Mouse (Mus musculus) embryonic facial prominence, embryonic 14.5 days (tissue): Measurements from ENCODE around the gene Pacs1. TPM values are rescaled to one million over a fixed set of nuclear protein-coding genes. Genes with fewer than 3 reads are reported as not detected.
"Not testable (repeated sequence)": the region's sequence is repeated elsewhere in the genome, so short reads cannot be mapped to it uniquely, and the experiment has no call there.

ENCODE experiments used
- ATAC-seq: fragments of 200-750 bp; cut with Nextera tagmentation; 2 replicates; pipeline ENCODE4 v1.8.0; 2017; ENCODE audit warnings: low read depth, moderate number of reproducible peaks, moderate TSS enrichment
- DNase-seq: peaks from one replicate; pipeline ENCODE4 v3.0.0-alpha.2; 2015; ENCODE audit warnings: low spot score
- H3K27ac ChIP-seq: fragments of 300-500 bp; sonication (generic); replicated peaks from 2 replicates; pipeline ENCODE4 v1.5.1; 2014; ENCODE audit warnings: low read depth, mild to moderate bottlenecking, low read length, moderate library complexity
- H3K27me3 ChIP-seq: fragments of 300-500 bp; sonication (generic); replicated peaks from 2 replicates; pipeline ENCODE4 v1.6.1; 2014; ENCODE audit warnings: low read length; ENCODE audit not compliant: control insufficient read depth, insufficient read depth
- H3K36me3 ChIP-seq: fragments of 300-500 bp; sonication (generic); 2 replicates; pipeline ENCODE4 v1.6.1; 2014; ENCODE audit warnings: low read length, mixed read lengths; ENCODE audit not compliant: control insufficient read depth, insufficient read depth
- H3K4me1 ChIP-seq: fragments of 300-500 bp; sonication (generic); 2 replicates; pipeline ENCODE4 v1.6.1; 2014; ENCODE audit warnings: antibody characterized with exemption, low read length; ENCODE audit not compliant: control insufficient read depth, insufficient read depth
- H3K4me2 ChIP-seq: fragments of 300-500 bp; sonication (generic); 2 replicates; pipeline ENCODE4 v1.6.1; 2014; ENCODE audit warnings: low read depth, mild to moderate bottlenecking, low read length, moderate library complexity, mixed read lengths
- H3K4me3 ChIP-seq: fragments of 300-500 bp; sonication (generic); 2 replicates; pipeline ENCODE4 v1.5.1; 2014; ENCODE audit warnings: low read depth, mild to moderate bottlenecking, low read length
- H3K9ac ChIP-seq: fragments of 300-500 bp; sonication (generic); 2 replicates; pipeline ENCODE4 v1.6.1; 2014; ENCODE audit warnings: low read depth, mild to moderate bottlenecking, low read length, moderate library complexity, mixed read lengths
- H3K9me3 ChIP-seq: fragments of 300-500 bp; sonication (generic); 2 replicates; pipeline ENCODE4 v1.6.1; 2016; ENCODE audit warnings: low read length; ENCODE audit not compliant: control insufficient read depth
- WGBS: fragments of 180-500 bp; shearing (Covaris S2); extraction: QIAGEN DNeasy Blood & Tissue Kit; methylation state at CpG from one replicate; pipeline ENCODE4 v1.1.7; 2014; 5-methylcytosine and 5-hydroxymethylcytosine counted together
- polyA plus RNA-seq: library from polyadenylated mRNA; unstranded; fragments of >200 nt; fragmentation: Nextera tagmentation; extraction: Ambion mirVana; gene quantifications from 2 replicates; pipeline ENCODE4 v1.2.1, GENCODE M21; 2014

The Pacs1 gene
- polyA plus RNA-seq, 1 experiment from 2014 or later = 28.1 TPM

DNA sequence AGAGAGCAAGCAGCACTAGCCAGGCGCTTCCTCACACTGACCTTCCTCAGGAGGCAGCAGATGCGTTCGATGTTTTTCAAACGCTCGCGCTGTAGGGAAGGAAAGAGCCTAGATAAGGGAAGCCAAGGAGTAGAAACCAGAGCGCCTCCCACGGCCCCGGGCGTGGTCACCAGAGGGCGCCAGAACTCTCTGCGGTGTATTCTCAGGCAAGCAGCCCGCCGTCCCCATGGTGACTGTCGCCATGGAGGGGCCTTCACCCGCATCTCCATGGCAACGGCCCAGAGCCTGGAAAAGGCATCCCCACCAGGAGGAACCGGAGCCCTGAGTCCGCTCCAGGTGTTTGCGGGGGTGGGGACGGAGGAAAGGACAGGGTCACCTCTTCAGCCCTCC lies 178.7 kb downstream of the Pacs1 start:
- H3K4me2 ChIP-seq = peak overlapping the region; percentile 25; the same call in 1 of the 2 replicates
- peaks cover 46% of the 10 kb centered on the region for H3K36me3 ChIP-seq
- peak; percentile 95 for DNase-seq
- no peak overlapping the region; the same call in 1 of the 2 replicates for H3K27ac ChIP-seq
- H3K4me3 ChIP-seq = no peak overlapping the region
- H3K9ac ChIP-seq = peak overlapping the region; percentile 32; the same call in 1 of the 2 replicates
- peak; percentile 74 for ATAC-seq
- 0% methylated on average over 21 of the region's 21 CpGs for WGBS
- no peaks in the 10 kb centered on the region for H3K27me3 ChIP-seq
- H3K4me1 ChIP-seq = peaks cover 31% of the 10 kb centered on the region
- H3K9me3 ChIP-seq = no peaks in the 10 kb centered on the region

DNA sequence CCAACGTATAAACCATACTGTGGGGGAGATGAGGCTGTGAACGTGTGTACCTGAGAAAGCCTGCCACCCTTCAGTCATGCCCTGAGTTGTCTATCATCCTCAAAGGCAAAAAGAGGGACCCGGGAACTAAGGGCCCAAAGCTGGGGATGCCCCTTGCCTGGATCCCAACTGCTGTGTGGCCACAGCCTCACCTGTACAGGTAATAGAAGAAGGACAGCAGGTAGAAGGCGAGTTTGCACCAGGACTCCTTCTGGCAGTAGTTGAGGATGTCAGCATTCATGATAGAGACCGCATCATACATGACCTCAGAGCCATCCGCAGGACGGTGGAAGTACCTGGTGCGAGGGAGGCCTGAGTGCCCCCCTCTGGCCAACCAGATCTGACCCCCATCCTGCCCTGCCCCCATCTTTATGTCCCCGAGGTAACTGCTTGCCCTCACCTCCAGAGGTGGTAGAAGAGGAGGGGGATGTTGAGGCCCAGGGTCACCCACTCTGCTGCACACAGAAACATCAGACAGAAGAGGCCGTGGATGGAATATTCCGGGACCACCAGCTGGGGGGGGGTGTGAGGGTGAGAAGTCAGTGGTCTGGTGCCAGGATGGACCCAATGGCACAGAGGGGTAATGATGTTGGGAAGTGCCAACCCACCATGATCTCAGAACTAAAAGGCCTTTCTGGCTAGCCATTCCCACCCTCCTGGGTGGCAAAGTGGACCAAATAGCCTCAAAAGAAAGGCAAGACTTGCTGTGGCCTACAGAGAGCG lies 179.3 kb downstream of the Pacs1 start:
- WGBS = 71% methylated on average over 12 of the region's 12 CpGs
- Histone ChIP-seq H3K9ac (peak overlapping the region; percentile 32; the same call in 1 of the 2 replicates), H3K9me3 (no peaks in the 10 kb centered on the region), H3K27me3 (no peaks in the 10 kb centered on the region), H3K4me1 (peaks cover 29% of the 10 kb centered on the region), H3K4me2 (peak overlapping the region; percentile 25; the same call in 1 of the 2 replicates), H3K36me3 (peaks cover 46% of the 10 kb centered on the region), H3K4me3 (no peak overlapping the region), H3K27ac (no peak overlapping the region)
- DNase-seq = no peak
- ATAC-seq = no peak

DNA sequence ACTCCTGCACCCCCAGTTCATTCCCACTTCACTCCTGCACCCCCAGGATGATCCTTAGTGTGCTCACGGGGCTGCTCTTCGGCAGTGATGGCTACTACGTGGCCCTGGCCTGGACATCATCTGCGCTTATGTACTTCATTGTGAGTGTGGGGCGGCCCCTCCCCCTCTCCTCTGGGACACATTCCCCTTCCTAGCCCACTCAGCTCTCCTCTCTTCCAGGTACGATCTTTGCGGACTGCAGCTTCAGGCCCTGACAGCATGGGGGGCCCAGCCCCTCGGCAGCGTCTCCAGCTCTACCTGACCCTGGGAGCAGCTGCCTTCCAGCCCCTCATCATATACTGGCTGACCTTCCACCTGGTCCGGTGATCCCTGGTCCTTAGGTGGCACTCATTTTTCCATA lies 180.8 kb downstream of the Pacs1 start:
- Histone ChIP-seq H3K9me3 (no peaks in the 10 kb centered on the region), H3K4me3 (no peak overlapping the region), H3K4me1 (peaks cover 30% of the 10 kb centered on the region), H3K9ac (no peak overlapping the region), H3K27me3 (no peaks in the 10 kb centered on the region; the same call in 1 of the 2 replicates), H3K27ac (no peak overlapping the region), H3K36me3 (peaks cover 46% of the 10 kb centered on the region), H3K4me2 (no peak overlapping the region)
- no peak for ATAC-seq
- 85% methylated on average over 10 of the region's 10 CpGs for WGBS
- DNase-seq = no peak

DNA sequence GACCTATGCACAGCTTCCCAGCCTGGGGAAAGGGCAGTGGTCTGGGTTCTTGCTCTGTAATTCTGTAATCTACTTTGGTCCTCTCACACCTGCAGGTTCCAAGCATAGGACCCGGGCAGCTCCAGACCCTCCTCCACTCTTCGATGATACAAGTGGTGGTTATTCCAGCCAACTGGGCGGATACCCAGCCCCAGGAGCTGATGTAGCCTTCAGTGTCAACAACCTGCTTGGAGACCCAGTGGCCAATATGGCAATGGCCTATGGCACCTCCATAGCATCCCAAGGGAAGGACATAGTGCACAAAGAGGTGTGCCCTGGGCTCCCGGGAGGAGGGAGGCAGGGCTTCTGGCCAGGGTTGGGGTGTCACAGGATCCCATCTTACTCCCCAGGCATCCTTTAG lies 183.6 kb downstream of the Pacs1 start:
- H3K36me3 ChIP-seq = peaks cover 46% of the 10 kb centered on the region
- peak overlapping the region; percentile 85 for H3K4me2 ChIP-seq
- DNase-seq (no peak), ATAC-seq (no peak)
- H3K9ac ChIP-seq = peak overlapping the region; percentile 78
- no peaks in the 10 kb centered on the region for H3K9me3 ChIP-seq
- H3K27ac ChIP-seq = no peak overlapping the region
- peaks cover 10% of the 10 kb centered on the region for H3K4me1 ChIP-seq
- 97% methylated on average over 4 of the region's 4 CpGs for WGBS
- H3K27me3 ChIP-seq = peaks cover 22% of the 10 kb centered on the region
- H3K4me3 ChIP-seq = peak overlapping the region; percentile 77

DNA sequence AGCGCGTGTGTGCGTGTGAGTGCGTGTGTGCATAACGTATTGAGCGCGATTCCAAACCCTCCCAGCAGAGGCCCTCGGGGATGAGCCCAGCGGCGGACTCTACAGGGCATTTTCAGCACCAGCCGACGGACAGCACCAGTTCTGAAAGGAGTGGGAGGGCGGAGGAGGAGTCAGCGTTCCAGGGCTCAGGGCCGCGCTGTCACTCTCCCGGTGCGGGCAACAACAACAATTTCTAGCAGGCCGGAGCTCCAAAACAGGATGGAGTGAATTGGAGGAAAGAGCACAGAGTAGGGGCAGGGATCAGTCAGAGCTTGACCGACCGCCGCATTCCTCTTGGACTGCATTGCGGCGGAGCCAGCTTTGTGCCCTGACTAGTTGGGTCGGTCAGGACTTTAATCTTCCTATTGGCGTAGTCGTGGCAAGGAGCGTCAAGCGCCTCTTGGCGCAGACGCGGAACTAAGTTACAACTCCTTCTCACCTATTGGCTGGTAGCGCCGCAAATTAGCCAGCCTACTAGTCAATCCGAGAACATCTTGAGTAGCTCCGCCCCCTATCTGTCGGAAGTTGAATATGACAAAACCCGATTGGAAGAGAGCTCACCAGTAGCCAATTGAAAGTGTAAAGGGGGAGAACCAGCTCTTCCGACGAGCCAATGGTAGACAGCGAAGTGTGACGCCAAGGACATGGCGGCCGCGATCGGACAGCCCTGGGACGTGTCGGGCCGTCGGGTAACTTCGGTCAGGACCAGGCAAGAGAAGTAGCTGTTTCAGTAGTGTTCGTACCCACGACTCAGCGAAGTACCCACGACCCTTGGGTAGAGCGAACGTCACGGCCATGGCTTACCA lies 184.8 kb downstream of the Pacs1 start, which contains the start of gene Yif1a:
Yif1a (plus strand) TSS at position 655 of the 845 bp plus-strand sequence.
- H3K4me1 ChIP-seq = peaks cover 10% of the 10 kb centered on the region; the same call in 1 of the 2 replicates
- peak within 1 kb of the TSS; percentile 78 for H3K9ac ChIP-seq
- DNase-seq (peak; percentile 100), ATAC-seq (peak; percentile 94)
- H3K4me2 ChIP-seq = peak within 1 kb of the TSS; percentile 85
- peak within 1 kb of the TSS; percentile 78 for H3K27ac ChIP-seq
- WGBS = 1% methylated on average over 57 of the region's 58 CpGs
- H3K27me3 ChIP-seq = peaks cover 34% of the 10 kb centered on the region
- peaks cover 39% of the 10 kb centered on the region for H3K36me3 ChIP-seq
- H3K9me3 ChIP-seq = no peaks in the 10 kb centered on the region
- peak within 1 kb of the TSS; percentile 77 for H3K4me3 ChIP-seq

DNA sequence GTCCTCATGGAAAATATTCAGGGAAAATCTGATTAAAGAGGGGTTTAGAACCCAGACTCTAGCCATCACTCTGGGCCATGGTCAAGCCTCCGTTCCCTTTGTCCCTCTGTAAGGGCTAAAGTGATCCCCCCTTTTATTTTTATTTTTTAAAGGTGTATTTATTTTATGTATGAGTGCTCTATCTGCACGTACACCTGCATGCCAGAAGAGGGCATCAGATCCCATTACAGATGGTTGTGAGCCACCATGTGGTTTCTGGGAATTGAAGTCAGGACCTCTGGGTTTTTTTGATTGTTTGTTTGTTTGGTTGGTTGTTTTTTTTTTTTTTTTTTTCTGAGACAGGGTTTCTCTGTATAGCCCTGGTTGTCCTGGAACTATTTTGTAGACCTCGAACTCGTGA lies 186.4 kb downstream of the Pacs1 start:
- 52% methylated on average over 4 of the region's 4 CpGs for WGBS
- H3K4me2 ChIP-seq, ATAC-seq, H3K4me1 ChIP-seq, H3K4me3 ChIP-seq, H3K27ac ChIP-seq, H3K9me3 ChIP-seq, H3K9ac ChIP-seq, DNase-seq: not testable (repeated sequence)
- peaks cover 23% of the 10 kb centered on the region for H3K36me3 ChIP-seq
- H3K27me3 ChIP-seq = peaks cover 50% of the 10 kb centered on the region

DNA sequence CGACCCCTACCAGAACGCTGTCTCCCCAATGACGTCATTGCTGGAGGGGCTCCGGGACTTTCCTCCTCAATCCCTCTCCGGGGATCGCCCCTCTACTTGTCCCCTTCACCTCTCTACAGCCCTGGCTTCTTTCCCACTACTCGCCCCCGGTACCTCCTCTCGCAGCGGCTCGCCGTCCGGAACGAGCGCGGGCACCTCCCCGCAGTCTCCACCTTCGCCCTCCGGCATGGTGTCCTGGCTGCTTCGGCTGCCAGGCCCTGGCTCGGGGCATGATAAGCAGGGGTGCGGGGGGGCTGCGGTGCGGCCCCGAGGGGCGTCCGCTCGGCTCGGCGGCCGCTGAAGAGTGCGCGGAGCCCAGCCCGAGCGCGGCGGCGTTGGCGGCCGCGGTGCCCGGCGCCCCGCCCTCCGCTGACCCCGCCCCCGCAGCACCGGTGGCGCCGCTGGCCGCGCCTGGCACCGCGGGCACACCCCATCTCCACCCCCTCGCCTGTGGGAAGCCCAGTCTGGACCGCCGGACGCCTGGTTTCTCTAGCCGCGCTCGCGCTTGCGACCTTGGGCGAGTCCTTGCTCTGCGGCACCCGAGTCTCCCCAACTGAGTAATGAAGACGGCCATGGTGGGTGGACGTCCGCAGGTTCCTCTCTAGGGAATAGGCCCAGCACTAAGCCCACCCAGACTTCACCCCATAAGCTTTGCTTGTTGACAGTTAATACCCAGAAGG lies 187.6 kb downstream of the Pacs1 start, which contains the start of gene Tmem151a:
Tmem151a (minus strand) TSS at position 387 of the 719 bp plus-strand sequence.
- Histone ChIP-seq H3K4me1 (peaks cover 10% of the 10 kb centered on the region; the same call in 1 of the 2 replicates), H3K27me3 (peaks cover 62% of the 10 kb centered on the region), H3K9me3 (no peaks in the 10 kb centered on the region), H3K4me2 (peak within 1 kb of the TSS; percentile 83), H3K9ac (peak within 1 kb of the TSS; percentile 61), H3K4me3 (peak within 1 kb of the TSS; percentile 49), H3K27ac (no peak within 1 kb of the TSS), H3K36me3 (peaks cover 11% of the 10 kb centered on the region)
- ATAC-seq (no peak), DNase-seq (no peak)
- WGBS = 1% methylated on average over 22 of the region's 69 CpGs

DNA sequence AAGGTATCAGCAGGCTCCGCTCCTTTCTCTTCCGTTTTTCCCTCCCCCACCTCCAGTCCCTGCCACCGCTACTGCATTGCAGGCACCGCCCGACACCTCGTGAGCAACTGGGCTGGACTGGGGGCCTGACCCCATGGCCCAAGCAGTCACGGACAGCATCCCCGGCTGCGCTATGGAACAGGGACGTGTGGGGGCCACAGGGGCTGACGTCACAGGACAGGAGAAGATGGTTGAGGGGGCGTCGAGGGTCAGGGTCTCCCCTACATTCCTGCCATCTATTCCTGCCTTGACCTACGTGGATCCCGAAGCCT lies 188.1 kb downstream of the Pacs1 start:
- Histone ChIP-seq H3K4me1 (peaks cover 10% of the 10 kb centered on the region; the same call in 1 of the 2 replicates), H3K9ac (peak overlapping the region; percentile 61; the same call in 1 of the 2 replicates), H3K27ac (no peak overlapping the region), H3K27me3 (peaks cover 62% of the 10 kb centered on the region), H3K36me3 (peaks cover 6% of the 10 kb centered on the region; the same call in 1 of the 2 replicates), H3K4me2 (peak overlapping the region; percentile 83), H3K9me3 (no peaks in the 10 kb centered on the region), H3K4me3 (peak overlapping the region; percentile 49)
- WGBS = 8% methylated on average over 7 of the region's 15 CpGs
- DNase-seq = no peak
- no peak for ATAC-seq
